Mouse (Mus musculus) myocyte (in vitro differentiated cells): Measurements from ENCODE around the gene Aaas. TPM values are rescaled to one million over a fixed set of nuclear protein-coding genes. Genes with fewer than 3 reads are reported as not detected.
A peak's percentile ranks its signal among the peaks of the same experiment; 100 is the strongest.

Experiments used
- H3K27me3 ChIP-seq: one replicate; pipeline ENCODE4 v1.6.1; 2011; ENCODE audit not compliant: control insufficient read depth, insufficient read depth, insufficient read length
- H3K36me3 ChIP-seq: one replicate; pipeline ENCODE4 v1.6.1; 2011; ENCODE audit not compliant: control insufficient read depth, insufficient read depth
- H3K4me2 ChIP-seq: one replicate; pipeline ENCODE4 v1.6.1; 2011; ENCODE audit warnings: low read depth, control low read depth
- H3K4me3 ChIP-seq: one replicate; pipeline ENCODE4 v1.5.1; 2011; ENCODE audit warnings: mild to moderate bottlenecking, control low read depth, moderate library complexity
- H3K79me2 ChIP-seq: one replicate; pipeline ENCODE4 v1.6.1; 2011; ENCODE audit not compliant: control insufficient read depth, insufficient read depth
- H3ac ChIP-seq: one replicate; pipeline ENCODE4 v1.6.1; 2011; ENCODE audit not compliant: control insufficient read depth, insufficient read length
- CEBPB ChIP-seq: IDR thresholded peaks from 2 replicates; pipeline ENCODE4 v1.6.1; 2011; ENCODE audit warnings: mild to moderate bottlenecking, moderate library complexity; ENCODE audit not compliant: poor library complexity, insufficient read depth, severe bottlenecking
- E2F4 ChIP-seq: IDR thresholded peaks from one replicate; pipeline ENCODE4 v1.6.1; 2011; ENCODE audit warnings: mild to moderate bottlenecking, control low read depth, moderate library complexity; ENCODE audit not compliant: insufficient read depth
- MAX ChIP-seq: IDR thresholded peaks from one replicate; pipeline ENCODE4 v1.6.1; 2011; ENCODE audit warnings: low read depth, mild to moderate bottlenecking, control low read depth
- MYOD1 ChIP-seq, 3 experiments: IDR thresholded peaks; one replicate each; pipeline ENCODE4 v1.6.1; 2011; ENCODE audit warnings: control low read depth in 2 of 3, low read depth in 2 of 3, mild to moderate bottlenecking in 2 of 3, moderate library complexity in 1 of 3; ENCODE audit not compliant: insufficient read length in 2 of 3, control insufficient read depth in 1 of 3
- MYOG ChIP-seq, 3 experiments: IDR thresholded peaks; one replicate each; pipeline ENCODE4 v1.6.1; 2011; ENCODE audit warnings: control low read depth in 2 of 3, low read depth in 2 of 3, mild to moderate bottlenecking in 2 of 3; ENCODE audit not compliant: insufficient read length in 2 of 3, control insufficient read depth in 1 of 3, insufficient read depth in 1 of 3
- POLR2A ChIP-seq: IDR thresholded peaks from one replicate; pipeline ENCODE4 v1.6.1; 2011; ENCODE audit warnings: low read depth, mild to moderate bottlenecking, control low read depth, moderate library complexity; ENCODE audit not compliant: insufficient read length
- POLR2AphosphoS2 ChIP-seq: IDR thresholded peaks from one replicate; pipeline ENCODE4 v1.6.1; 2011; ENCODE audit warnings: low read depth, control low read depth; ENCODE audit not compliant: insufficient read length
- REST ChIP-seq: IDR thresholded peaks from one replicate; pipeline ENCODE4 v1.6.1; 2011; ENCODE audit warnings: mild to moderate bottlenecking, control low read depth, moderate library complexity; ENCODE audit not compliant: insufficient read depth, insufficient read length
- SRF ChIP-seq: IDR thresholded peaks from one replicate; pipeline ENCODE4 v1.6.1; 2011; ENCODE audit warnings: low read depth; ENCODE audit not compliant: control insufficient read depth, insufficient read length
- TCF12 ChIP-seq: IDR thresholded peaks from one replicate; pipeline ENCODE4 v1.6.1; 2011; ENCODE audit warnings: mild to moderate bottlenecking, control low read depth; ENCODE audit not compliant: poor library complexity, insufficient read depth, severe bottlenecking
- TCF3 ChIP-seq: IDR thresholded peaks from one replicate; pipeline ENCODE4 v1.6.1; 2011; ENCODE audit warnings: low read depth, control low read depth; ENCODE audit not compliant: insufficient read length
- USF1 ChIP-seq: IDR thresholded peaks from one replicate; pipeline ENCODE4 v1.6.1; 2011; ENCODE audit warnings: low read depth, mild to moderate bottlenecking, control low read depth, moderate library complexity
- polyA plus RNA-seq: library from polyadenylated mRNA; unstranded; fragments of >200 nt; fragmentation: generic; extraction: Trizol; gene quantifications from one replicate; pipeline ENCODE4 v1.2.1, GENCODE M21; 2012; ENCODE audit warnings: missing spikeins

Gene Aaas
- polyA plus RNA-seq, 1 experiment: 57.5 TPM

DNA sequence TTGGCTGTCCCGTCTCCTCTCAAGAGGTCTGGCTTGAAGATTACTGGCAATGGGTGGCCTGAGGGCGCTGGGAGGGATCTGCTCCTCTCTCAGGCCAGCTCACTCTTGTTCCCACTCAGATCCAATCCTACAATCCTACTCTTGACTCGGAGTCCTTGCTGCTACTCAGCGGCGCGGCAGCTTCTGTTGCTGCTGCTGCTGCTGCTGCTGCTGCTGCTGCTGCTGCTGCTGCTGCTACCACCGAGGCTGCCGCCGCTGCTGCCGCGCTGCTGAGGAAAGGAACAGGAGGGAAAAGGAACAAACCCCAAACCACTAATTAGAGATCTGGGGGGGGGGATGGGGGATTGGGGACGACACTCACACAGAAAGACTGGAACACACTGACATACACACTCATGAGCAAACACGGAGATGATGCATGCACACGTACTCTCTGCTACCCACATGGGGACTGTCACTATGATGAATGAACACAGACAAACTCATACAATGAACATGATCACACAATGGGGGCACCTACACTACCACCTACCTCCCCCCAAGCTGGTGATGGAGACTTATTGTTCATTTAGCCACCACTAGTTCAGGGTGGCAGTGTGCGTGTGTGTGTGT, 16.3 kb upstream of the Aaas start, which contains the start of gene Sp7:
Sp7 (minus strand) TSS at position 450 of the 612 bp plus-strand sequence.
- peak within 1 kb of the TSS; percentile 52 for H3K4me2 ChIP-seq
- TF ChIP-seq E2F4 (no peak), POLR2AphosphoS2 (no peak), MAX (no peak), SRF (no peak), POLR2A (no peak), CEBPB (no peak), TCF12 (no peak), USF1 (no peak), REST (no peak), MYOG (IDR thresholded peaks at IDR 0.05; ENCODE audit: control insufficient read depth in 1 of 3, insufficient read depth in 1 of 3, insufficient read length in 2 of 3, low read depth in 2 of 3) (no peak), MYOD1 (IDR thresholded peaks at IDR 0.05; ENCODE audit: control insufficient read depth in 1 of 3, insufficient read length in 2 of 3, low read depth in 2 of 3) (no peak), TCF3 (no peak)
- H3ac ChIP-seq: no peak within 1 kb of the TSS
- no peak within 1 kb of the TSS for H3K4me3 ChIP-seq
- H3K27me3 ChIP-seq: no peaks in the 10 kb centered on the region
- no peaks in the 10 kb centered on the region for H3K36me3 ChIP-seq
- H3K79me2 ChIP-seq: no peaks in the 10 kb centered on the region

- Histone ChIP-seq H3K36me3 (no peaks in the 10 kb centered on the region), H3K27me3 (no peaks in the 10 kb centered on the region), H3ac (no peak overlapping the region), H3K4me3 (no peak overlapping the region), H3K79me2 (no peaks in the 10 kb centered on the region), H3K4me2 (peak overlapping the region; percentile 52)
- TF ChIP-seq REST (no peak), CEBPB (no peak), E2F4 (no peak), POLR2A (no peak), SRF (no peak), TCF3 (no peak), MAX (no peak), TCF12 (no peak), USF1 (no peak), MYOD1 (IDR thresholded peaks at IDR 0.05; ENCODE audit: control insufficient read depth in 1 of 3, insufficient read length in 2 of 3, low read depth in 2 of 3) (no peak)
Measured at GRCm38 (mm10) chr15:102366238-102366637, 15.7 kb upstream of the Aaas start.

GRCm38 (mm10) chr15:102364678-102365077, 14.1 kb upstream of the Aaas start:
- Histone ChIP-seq H3K79me2 (no peaks in the 10 kb centered on the region), H3K4me3 (no peak overlapping the region), H3K27me3 (no peaks in the 10 kb centered on the region), H3K36me3 (no peaks in the 10 kb centered on the region), H3K4me2 (no peak overlapping the region), H3ac (no peak overlapping the region)
- no peak for TF ChIP-seq REST
- TF ChIP-seq CEBPB: no peak
- no peak for TF ChIP-seq POLR2A
- TF ChIP-seq POLR2AphosphoS2: no peak
- no peak for TF ChIP-seq TCF12
- TF ChIP-seq SRF: no peak
- no peak for TF ChIP-seq MYOG (IDR thresholded peaks at IDR 0.05; ENCODE audit: control insufficient read depth in 1 of 3, insufficient read depth in 1 of 3, insufficient read length in 2 of 3, low read depth in 2 of 3)
- no peak for TF ChIP-seq MYOD1 (IDR thresholded peaks at IDR 0.05; ENCODE audit: control insufficient read depth in 1 of 3, insufficient read length in 2 of 3, low read depth in 2 of 3)
- no peak for TF ChIP-seq E2F4
- no peak for TF ChIP-seq USF1
- no peak for TF ChIP-seq MAX
- TF ChIP-seq TCF3: no peak

DNA sequence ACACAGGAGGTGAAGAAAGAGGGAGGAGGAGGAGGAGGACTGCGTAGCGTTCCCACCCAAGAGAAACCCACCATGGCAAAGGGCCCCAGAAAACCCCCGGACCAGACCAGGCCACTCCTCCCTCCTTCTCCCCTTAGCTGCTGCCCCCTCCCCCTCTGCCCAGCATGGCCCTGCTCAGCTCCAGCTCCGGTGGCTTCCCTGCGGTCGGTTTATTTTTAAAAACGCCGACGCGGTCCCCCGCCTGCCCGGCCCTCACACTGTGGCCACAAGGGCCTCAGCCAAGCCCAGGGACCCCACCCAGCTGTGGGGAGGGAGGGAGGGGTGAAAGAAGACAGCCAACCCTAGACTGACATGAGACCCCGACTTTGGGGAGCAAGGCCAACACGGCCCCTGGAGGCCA, 12.1 kb upstream of the Aaas start:
- Histone ChIP-seq H3K27me3 (no peaks in the 10 kb centered on the region), H3K36me3 (no peaks in the 10 kb centered on the region), H3ac (no peak overlapping the region), H3K4me3 (no peak overlapping the region), H3K4me2 (peak overlapping the region; percentile 56), H3K79me2 (no peaks in the 10 kb centered on the region)
- TF ChIP-seq USF1: no peak
- no peak for TF ChIP-seq TCF12
- no peak for TF ChIP-seq POLR2A
- TF ChIP-seq REST: no peak
- no peak for TF ChIP-seq CEBPB

GRCm38 (mm10) chr15:102358834-102359233, 8.3 kb upstream of the Aaas start:
- Histone ChIP-seq H3K4me3 (no peak overlapping the region), H3K4me2 (no peak overlapping the region)

More at GRCm38 (mm10) chr15:102358834-102359233, 8.3 kb upstream of the Aaas start:
- Histone ChIP-seq H3K36me3 (no peaks in the 10 kb centered on the region), H3K79me2 (no peaks in the 10 kb centered on the region), H3K27me3 (no peaks in the 10 kb centered on the region), H3ac (no peak overlapping the region)
- TF ChIP-seq MYOD1 (IDR thresholded peaks at IDR 0.05; ENCODE audit: control insufficient read depth in 1 of 3, insufficient read length in 2 of 3, low read depth in 2 of 3): no peak
